Mouse (Mus musculus): ENCODE results near the gene Usp36. TPM values are rescaled to one million over a fixed set of nuclear protein-coding genes. Genes with fewer than 3 reads are reported as not detected.
A peak's percentile ranks its signal among the peaks of the same experiment; 100 is the strongest.

Gene Usp36
- polyA plus RNA-seq, 1 experiment from 2014 or later, result 14.8 TPM

DNA sequence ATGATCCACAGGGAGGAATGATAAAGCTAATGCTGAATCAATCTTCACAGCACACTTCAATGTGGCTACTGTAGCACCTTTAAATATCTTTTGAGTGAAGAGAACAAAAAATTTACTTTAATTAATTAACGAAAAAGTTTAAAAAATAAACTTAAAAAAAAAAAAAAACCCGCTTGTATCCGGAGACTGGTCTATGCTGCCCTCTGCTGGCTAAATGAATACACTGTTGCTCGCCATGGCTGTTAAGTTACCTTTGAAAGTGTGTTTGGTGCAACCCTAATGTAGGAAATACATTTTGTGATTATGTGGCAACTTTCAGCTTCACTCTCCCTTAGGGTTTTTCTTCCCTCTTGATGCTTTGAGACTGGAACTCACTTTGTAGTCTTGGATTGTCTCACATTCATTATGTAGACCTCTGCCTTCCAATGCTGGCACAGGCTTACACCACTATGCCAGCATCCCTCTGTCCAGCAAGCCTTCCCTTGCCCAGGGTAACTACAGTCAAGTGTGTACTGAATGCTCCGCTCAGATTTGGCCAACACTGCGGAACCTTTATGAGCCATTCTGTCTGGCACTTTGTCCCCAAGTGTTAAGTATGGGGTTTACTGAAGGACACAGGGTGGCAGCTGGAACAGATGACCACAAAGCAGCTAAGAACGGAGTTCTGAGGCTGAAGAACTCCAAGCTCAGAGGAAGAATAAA, 69.3 kb downstream of the Usp36 start:
- no peak overlapping the region for H3K4me2 ChIP-seq
- H3K9me3 ChIP-seq (replicated peaks), result no peaks in the 10 kb centered on the region
- ATAC-seq (ENCODE audit: insufficient number of reproducible peaks, low FRiP score), result no peak

GRCm38 (mm10) chr11:118219066-118219465, 71.0 kb downstream of the Usp36 start:
- Histone ChIP-seq H3K4me3 (no peak overlapping the region), H3K4me1 (replicated peaks) (peaks cover 29% of the 10 kb centered on the region), H3K27me3 (replicated peaks) (no peaks in the 10 kb centered on the region), H3K4me2 (no peak overlapping the region), H3K9me3 (replicated peaks) (no peaks in the 10 kb centered on the region), H3K27ac (ENCODE audit: poor library complexity, severe bottlenecking) (no peak overlapping the region), H3K36me3 (no peaks in the 10 kb centered on the region), H3K9ac (no peak overlapping the region)
- WGBS, result 95% methylated on average over 4 of the region's 4 CpGs
- ATAC-seq (ENCODE audit: insufficient number of reproducible peaks, low FRiP score), result no peak

More for the DNA sequence above, 69.3 kb downstream of the Usp36 start:
- H3K27ac ChIP-seq (ENCODE audit: poor library complexity, severe bottlenecking), result no peak overlapping the region
- H3K9ac ChIP-seq, result no peak overlapping the region
- H3K27me3 ChIP-seq (replicated peaks), result no peaks in the 10 kb centered on the region
- H3K36me3 ChIP-seq, result no peaks in the 10 kb centered on the region
- no peak overlapping the region for H3K4me3 ChIP-seq
- H3K4me1 ChIP-seq (replicated peaks), result peaks cover 33% of the 10 kb centered on the region
- WGBS, result 24% methylated on average over 7 of the region's 7 CpGs

DNA sequence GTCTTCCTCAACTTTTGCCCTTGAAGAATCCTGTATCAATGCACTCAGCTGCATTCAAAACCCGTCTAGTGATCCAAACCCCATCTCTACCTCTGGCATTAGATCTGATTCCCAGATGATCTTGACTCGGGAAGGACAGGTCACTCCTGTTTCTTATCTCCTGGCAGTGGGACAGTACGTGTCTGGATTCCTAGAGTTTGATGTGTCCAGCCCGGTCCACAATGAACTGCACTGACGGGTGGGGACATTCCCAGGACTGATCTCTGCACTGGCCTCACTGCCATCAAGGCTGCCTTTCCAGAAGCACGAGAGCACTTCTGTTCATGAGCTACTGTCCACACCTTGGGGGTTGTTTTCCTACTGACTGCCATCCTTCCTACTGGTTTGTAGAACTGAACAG, 73.6 kb downstream of the Usp36 start:
- Histone ChIP-seq H3K4me1 (replicated peaks) (peaks cover 31% of the 10 kb centered on the region), H3K4me3 (no peak overlapping the region), H3K27ac (ENCODE audit: poor library complexity, severe bottlenecking) (0 out of 2 replicates have a peak overlapping the region, but pooled peaks have one; percentile 1), H3K36me3 (no peaks in the 10 kb centered on the region), H3K27me3 (replicated peaks) (no peaks in the 10 kb centered on the region), H3K9me3 (replicated peaks) (no peaks in the 10 kb centered on the region), H3K9ac (no peak overlapping the region), H3K4me2 (no peak overlapping the region)
- WGBS, result 40% methylated on average over 6 of the region's 6 CpGs
- no peak for ATAC-seq (ENCODE audit: insufficient number of reproducible peaks, low FRiP score)

DNA sequence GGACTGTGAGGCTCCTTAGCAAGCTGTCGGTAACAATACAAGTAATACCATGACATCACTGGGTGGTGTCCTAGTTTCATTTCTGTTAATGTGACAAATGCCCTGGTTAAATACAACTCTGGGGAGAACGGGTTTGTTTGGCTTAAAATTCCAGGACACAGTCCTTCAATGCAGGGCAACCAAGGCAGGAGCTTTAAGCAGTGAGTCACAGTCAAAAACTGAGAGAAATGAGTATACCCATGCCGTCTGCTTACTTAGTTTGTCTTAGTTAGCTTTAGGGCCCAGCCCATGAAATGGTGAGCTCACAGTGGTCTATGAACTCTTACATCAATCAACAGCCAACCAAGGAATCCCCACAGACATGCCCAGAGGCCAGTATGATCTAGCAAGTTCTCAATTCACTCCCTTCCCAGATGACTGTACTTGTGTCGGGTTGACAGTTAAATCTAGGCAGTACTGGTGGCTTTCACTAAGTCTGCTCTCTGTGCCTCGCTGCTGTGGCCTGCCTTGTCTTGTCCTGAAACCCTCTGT, 74.1 kb downstream of the Usp36 start:
- no peaks in the 10 kb centered on the region for H3K9me3 ChIP-seq (replicated peaks)
- H3K36me3 ChIP-seq, result no peaks in the 10 kb centered on the region
- peaks cover 36% of the 10 kb centered on the region for H3K4me1 ChIP-seq (replicated peaks)
- no peak overlapping the region for H3K9ac ChIP-seq
- peak overlapping the region; percentile 1; the same call in 1 of the 2 replicates for H3K27ac ChIP-seq (ENCODE audit: poor library complexity, severe bottlenecking)
- WGBS, result 67% methylated on average over 5 of the region's 5 CpGs
- H3K4me2 ChIP-seq, result no peak overlapping the region
- no peaks in the 10 kb centered on the region for H3K27me3 ChIP-seq (replicated peaks)
- ATAC-seq (ENCODE audit: insufficient number of reproducible peaks, low FRiP score), result no peak
- no peak overlapping the region for H3K4me3 ChIP-seq

DNA sequence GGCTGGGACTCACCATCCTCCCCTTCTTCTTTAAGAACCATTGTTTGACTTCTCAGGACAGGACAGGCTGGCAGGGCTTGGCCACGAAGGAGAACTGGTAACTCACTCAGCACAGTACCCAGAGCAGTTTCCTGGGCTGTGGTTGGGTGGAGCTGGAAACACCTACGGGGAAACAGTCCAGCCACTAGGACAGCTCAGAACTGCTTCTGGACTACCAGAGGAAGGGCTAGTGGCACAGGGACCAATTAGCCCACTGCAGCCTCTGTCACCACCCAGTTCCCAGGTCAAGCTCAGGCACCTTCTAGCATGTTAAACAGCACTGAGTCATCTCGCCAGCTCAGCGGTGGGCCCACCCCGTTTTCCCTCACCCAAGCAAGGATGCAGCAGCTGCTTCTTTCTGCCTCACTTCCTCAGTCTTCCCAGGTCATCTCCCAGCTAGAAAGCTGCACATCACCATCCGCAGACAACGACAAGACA, 77.4 kb downstream of the Usp36 start:
- H3K9me3 ChIP-seq (replicated peaks), result no peaks in the 10 kb centered on the region
- no peak overlapping the region for H3K4me3 ChIP-seq
- H3K4me2 ChIP-seq, result no peak overlapping the region
- 71% methylated on average over 7 of the region's 7 CpGs for WGBS
- no peak overlapping the region for H3K9ac ChIP-seq
- no peak for ATAC-seq (ENCODE audit: insufficient number of reproducible peaks, low FRiP score)
- H3K4me1 ChIP-seq (replicated peaks), result peaks cover 68% of the 10 kb centered on the region
- H3K27ac ChIP-seq (ENCODE audit: poor library complexity, severe bottlenecking), result no peak overlapping the region
- H3K36me3 ChIP-seq, result no peaks in the 10 kb centered on the region
- H3K27me3 ChIP-seq (replicated peaks), result no peaks in the 10 kb centered on the region

DNA sequence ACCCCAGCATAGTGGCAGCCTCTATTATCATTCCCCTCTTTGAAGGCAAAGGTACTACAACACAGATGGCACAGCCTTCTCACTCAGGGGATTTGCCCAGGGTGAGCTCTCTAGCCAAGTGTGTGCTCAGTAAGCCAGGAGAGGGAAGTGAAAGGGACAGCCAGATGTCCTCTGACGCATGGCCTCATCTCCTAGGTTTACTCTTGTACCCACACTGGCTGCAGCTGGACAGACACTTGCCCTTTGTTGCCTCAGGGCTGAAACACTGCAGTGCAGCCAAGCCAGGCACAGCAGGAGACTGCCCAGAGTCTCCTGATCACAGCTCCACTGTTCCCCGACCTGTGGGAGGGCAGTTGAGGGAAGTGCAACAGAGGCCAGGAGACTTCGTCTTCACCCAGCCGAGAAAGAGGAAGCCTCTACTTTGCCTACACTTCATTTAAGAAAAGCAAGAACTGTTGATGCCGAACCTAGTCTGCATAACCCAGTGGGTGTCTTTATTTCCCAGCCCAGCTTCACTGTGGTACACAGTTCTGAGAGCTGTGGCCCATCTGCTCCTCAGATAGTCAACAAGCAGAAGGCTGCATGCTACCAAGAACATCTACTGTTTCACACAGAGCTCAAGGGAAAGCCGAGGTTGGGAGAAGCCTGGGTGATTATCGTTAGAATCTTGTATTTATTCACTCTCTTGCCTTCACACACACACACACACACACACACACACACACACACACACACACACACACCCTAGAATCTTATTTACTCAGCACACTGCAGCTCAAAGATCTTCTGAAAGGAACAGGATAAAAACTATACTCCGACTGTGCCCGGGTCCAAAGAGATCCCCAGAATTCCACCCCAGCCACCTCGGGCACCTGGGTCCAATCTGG, 78.1 kb downstream of the Usp36 start:
- ATAC-seq (ENCODE audit: insufficient number of reproducible peaks, low FRiP score), result no peak
- Histone ChIP-seq H3K4me2 (no peak overlapping the region), H3K27ac (ENCODE audit: poor library complexity, severe bottlenecking) (no peak overlapping the region), H3K9me3 (replicated peaks) (no peaks in the 10 kb centered on the region), H3K36me3 (no peaks in the 10 kb centered on the region), H3K4me3 (no peak overlapping the region), H3K9ac (peak overlapping the region; percentile 26; the same call in 1 of the 2 replicates), H3K27me3 (replicated peaks) (no peaks in the 10 kb centered on the region), H3K4me1 (replicated peaks) (peaks cover 71% of the 10 kb centered on the region)
- WGBS, result 61% methylated on average over 10 of the region's 10 CpGs

DNA sequence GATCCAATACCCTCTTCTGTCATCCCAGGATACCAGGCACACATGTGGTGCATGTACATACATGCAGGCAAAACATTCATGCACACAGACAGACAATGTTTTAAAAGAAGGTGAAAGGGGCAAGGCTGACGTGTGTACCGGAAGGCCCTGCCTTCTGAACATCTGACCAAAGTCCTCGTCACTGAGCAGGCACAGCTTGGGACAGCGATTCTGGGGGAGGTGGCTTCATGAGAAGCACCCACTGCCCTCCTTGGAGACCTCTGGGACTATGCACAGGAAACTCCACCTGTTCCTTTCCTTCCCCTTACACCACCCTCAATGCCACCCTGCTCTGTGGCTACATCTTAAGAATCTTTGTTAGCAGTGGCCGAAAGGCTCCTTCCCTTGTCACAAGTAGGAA, 79.1 kb downstream of the Usp36 start:
- Histone ChIP-seq H3K9ac (no peak overlapping the region), H3K27me3 (replicated peaks) (no peaks in the 10 kb centered on the region), H3K4me2 (no peak overlapping the region), H3K4me1 (replicated peaks) (peaks cover 65% of the 10 kb centered on the region), H3K9me3 (replicated peaks) (no peaks in the 10 kb centered on the region), H3K4me3 (no peak overlapping the region), H3K36me3 (no peaks in the 10 kb centered on the region), H3K27ac (ENCODE audit: poor library complexity, severe bottlenecking) (no peak overlapping the region)
- ATAC-seq (ENCODE audit: insufficient number of reproducible peaks, low FRiP score), result no peak
- WGBS, result 79% methylated on average over 5 of the region's 5 CpGs

GRCm38 (mm10) chr11:118210116-118210515, 79.9 kb downstream of the Usp36 start:
- peaks cover 73% of the 10 kb centered on the region for H3K4me1 ChIP-seq (replicated peaks)
- H3K4me3 ChIP-seq, result no peak overlapping the region
- H3K4me2 ChIP-seq, result no peak overlapping the region
- no peak for ATAC-seq (ENCODE audit: insufficient number of reproducible peaks, low FRiP score)
- H3K9ac ChIP-seq, result no peak overlapping the region
- WGBS, result 73% methylated on average over 4 of the region's 4 CpGs
- no peaks in the 10 kb centered on the region for H3K36me3 ChIP-seq
- H3K9me3 ChIP-seq (replicated peaks), result no peaks in the 10 kb centered on the region
- no peaks in the 10 kb centered on the region for H3K27me3 ChIP-seq (replicated peaks)
- H3K27ac ChIP-seq (ENCODE audit: poor library complexity, severe bottlenecking), result no peak overlapping the region

Other genes with a start within 250 kb of the Usp36 start
- gene Dnah17, start 159.6 kb downstream of the Usp36 start, polyA plus RNA-seq (2016; fragmentation: Nextera tagmentation; extraction: Ambion mirVana), result 0.10 and 0.26 TPM in 2 replicates
- 20.6 and 21.1 TPM in 2 replicates for gene Cyth1, start 41.7 kb downstream of the Usp36 start, polyA plus RNA-seq (2016; fragmentation: Nextera tagmentation; extraction: Ambion mirVana)
- gene Cep295nl, start 52.3 kb upstream of the Usp36 start, polyA plus RNA-seq (2016; fragmentation: Nextera tagmentation; extraction: Ambion mirVana), result 0.23 and 0.24 TPM in 2 replicates
- gene Timp2, start 65.5 kb upstream of the Usp36 start, polyA plus RNA-seq (2016; fragmentation: Nextera tagmentation; extraction: Ambion mirVana), result 68.9 and 72.1 TPM in 2 replicates
- gene Lgals3bp, start 111.8 kb upstream of the Usp36 start, polyA plus RNA-seq (2016; fragmentation: Nextera tagmentation; extraction: Ambion mirVana), result 4.5 and 5.1 TPM in 2 replicates
- 23.6 and 23.7 TPM in 2 replicates for gene Cant1, start 128.8 kb upstream of the Usp36 start, polyA plus RNA-seq (2016; fragmentation: Nextera tagmentation; extraction: Ambion mirVana)
- 4.9 and 5.5 TPM in 2 replicates for gene C1qtnf1, start 138.0 kb upstream of the Usp36 start, polyA plus RNA-seq (2016; fragmentation: Nextera tagmentation; extraction: Ambion mirVana)
- 4.5 and 4.6 TPM in 2 replicates for gene Engase, start 186.6 kb upstream of the Usp36 start, polyA plus RNA-seq (2016; fragmentation: Nextera tagmentation; extraction: Ambion mirVana)

Measured in heart, embryonic 12.5 days (tissue).